Mouse (Mus musculus) CH12.LX (cell line): ENCODE measurements at regions not wholly inside any gene's neighbourhood (a gene's known extent, or its start where the extent isn't known, plus 50 kb on each side); places are given as distances from the start of the nearest gene placed in this dataset.

Source experiments
- DNase-seq: peaks from one replicate; pipeline ENCODE4 v3.0.0-alpha.2; 2013; ENCODE audit errors: extremely low read depth
- H3K27ac ChIP-seq: 2 replicates; pipeline ENCODE4 v1.5.1; 2012; ENCODE audit warnings: low read depth, mild to moderate bottlenecking, control low read depth, moderate library complexity; ENCODE audit not compliant: insufficient read depth
- H3K27me3 ChIP-seq: replicated peaks from 2 replicates; pipeline ENCODE3; 2012; ENCODE audit warnings: inconsistent platforms
- H3K36me3 ChIP-seq, 2 experiments: replicated peaks in 1 of 2; 2 replicates each; pipeline versions ENCODE3 to v1.6.1; 2012; ENCODE audit warnings: inconsistent platforms in 1 of 2, low read length in 1 of 2, mild to moderate bottlenecking in 1 of 2, mixed read lengths in 1 of 2, moderate library complexity in 1 of 2; ENCODE audit not compliant: control insufficient read depth in 1 of 2, insufficient read depth in 1 of 2
- H3K4me1 ChIP-seq, 2 experiments: 2 replicates each; pipeline ENCODE4 v1.6.1; 2012; ENCODE audit warnings: inconsistent platforms in 1 of 2, moderate library complexity in 1 of 2; ENCODE audit not compliant: insufficient read depth in 2 of 2, control insufficient read depth in 1 of 2
- H3K4me2 ChIP-seq: 2 replicates; pipeline ENCODE4 v1.6.1; 2012; ENCODE audit warnings: low read depth, mild to moderate bottlenecking, control low read depth; ENCODE audit not compliant: poor library complexity, insufficient read depth, severe bottlenecking
- H3K4me3 ChIP-seq, 3 experiments: fragments of 150-350 bp in 1 of 3; sonication (generic) in 1 of 3; replicated peaks in 1 of 3; 2 replicates each; pipeline versions ENCODE3 to v1.5.1; 2011 to 2012; ENCODE audit warnings: low read depth in 2 of 3, low read length in 2 of 3, mild to moderate bottlenecking in 2 of 3, moderate library complexity in 2 of 3, control low read depth in 1 of 3, improper control_type of control experiment in 1 of 3, inconsistent platforms in 1 of 3, mixed read lengths in 1 of 3; ENCODE audit not compliant: poor library complexity in 1 of 3
- H3K79me2 ChIP-seq: replicated peaks from 2 replicates; pipeline ENCODE4 v1.6.1; 2012; ENCODE audit warnings: mild to moderate bottlenecking, moderate library complexity; ENCODE audit not compliant: control insufficient read depth, poor library complexity, insufficient read depth, severe bottlenecking; ENCODE audit errors: extremely low read depth
- H3K9ac ChIP-seq: 2 replicates; pipeline ENCODE4 v1.6.1; 2012; ENCODE audit warnings: low read depth, mild to moderate bottlenecking, control low read depth, moderate library complexity; ENCODE audit not compliant: insufficient read depth
- H3K9me3 ChIP-seq: replicated peaks from 2 replicates; pipeline ENCODE3; 2012; ENCODE audit warnings: low read length, inconsistent platforms, mixed read lengths
- CHD1 ChIP-seq: IDR thresholded peaks from 2 replicates; pipeline ENCODE4 v1.6.1; 2012; ENCODE audit warnings: low read depth, low read length, improper control_type of control experiment, inconsistent platforms
- CTCF ChIP-seq, 2 experiments: IDR thresholded peaks in 1 of 2; conservative IDR thresholded peaks in 1 of 2; 2 replicates each; pipeline ENCODE4 v1.5.1; 2011 to 2012; ENCODE audit warnings: low read depth in 2 of 2, low read length in 2 of 2, improper control_type of control experiment in 1 of 2, inconsistent platforms in 1 of 2, mild to moderate bottlenecking in 1 of 2, moderate library complexity in 1 of 2
- ELF1 ChIP-seq: IDR thresholded peaks from 2 replicates; pipeline ENCODE4 v1.6.1; 2014; ENCODE audit warnings: low read depth, mild to moderate bottlenecking, inconsistent platforms, low read length, improper control_type of control experiment
- EP300 ChIP-seq: IDR thresholded peaks from 2 replicates; pipeline ENCODE4 v1.6.1; 2011; ENCODE audit warnings: low read length, improper control_type of control experiment
- ETS1 ChIP-seq: conservative IDR thresholded peaks from 2 replicates; pipeline ENCODE4 v1.6.1; 2012; ENCODE audit warnings: low read depth, mild to moderate bottlenecking, inconsistent platforms, low read length, improper control_type of control experiment, moderate library complexity
- GABPA ChIP-seq: IDR thresholded peaks from 2 replicates; pipeline ENCODE4 v1.6.1; 2012; ENCODE audit warnings: low read depth, low read length, improper control_type of control experiment, inconsistent platforms; ENCODE audit not compliant: insufficient replicate concordance
- HCFC1 ChIP-seq: IDR thresholded peaks from 2 replicates; pipeline ENCODE4 v1.6.1; 2012; ENCODE audit warnings: low read depth, mild to moderate bottlenecking, inconsistent platforms, low read length, improper control_type of control experiment
- IRF4 ChIP-seq: IDR thresholded peaks from 2 replicates; pipeline ENCODE4 v1.6.1; 2014; ENCODE audit warnings: low read depth, mild to moderate bottlenecking, inconsistent platforms, low read length, improper control_type of control experiment
- JUN ChIP-seq: IDR thresholded peaks from 2 replicates; pipeline ENCODE4 v1.6.1; 2011; ENCODE audit warnings: low read depth, mild to moderate bottlenecking, low read length, improper control_type of control experiment, moderate library complexity; ENCODE audit not compliant: insufficient read depth
- JUND ChIP-seq: conservative IDR thresholded peaks from 2 replicates; pipeline ENCODE4 v1.6.1; 2011; ENCODE audit warnings: low read depth, low read length, improper control_type of control experiment
- KAT2A ChIP-seq: IDR thresholded peaks from 2 replicates; pipeline ENCODE4 v1.6.1; 2012; ENCODE audit warnings: low read length, improper control_type of control experiment, inconsistent platforms; ENCODE audit not compliant: insufficient replicate concordance
- MAFK ChIP-seq: IDR thresholded peaks from 2 replicates; pipeline ENCODE4 v1.6.1; 2011; ENCODE audit warnings: low read length, improper control_type of control experiment; ENCODE audit not compliant: insufficient replicate concordance
- MAX ChIP-seq: IDR thresholded peaks from 2 replicates; pipeline ENCODE4 v1.6.1; 2011; ENCODE audit warnings: low read length, improper control_type of control experiment
- MAZ ChIP-seq: IDR thresholded peaks from 2 replicates; pipeline ENCODE4 v1.6.1; 2012; ENCODE audit warnings: low read depth, mild to moderate bottlenecking, inconsistent platforms, low read length, improper control_type of control experiment, moderate library complexity
- MEF2A ChIP-seq: IDR thresholded peaks from 2 replicates; pipeline ENCODE4 v1.6.1; 2014; ENCODE audit warnings: low read depth, mild to moderate bottlenecking, inconsistent platforms, low read length, improper control_type of control experiment, borderline replicate concordance
- MXI1 ChIP-seq: IDR thresholded peaks from 2 replicates; pipeline ENCODE4 v1.6.1; 2011; ENCODE audit warnings: mild to moderate bottlenecking, low read depth, low read length, improper control_type of control experiment
- MYC ChIP-seq: IDR thresholded peaks from 2 replicates; pipeline ENCODE4 v1.6.1; 2011; ENCODE audit warnings: low read depth, mild to moderate bottlenecking, improper control_type of control experiment, low read length
- NRF1 ChIP-seq: IDR thresholded peaks from 2 replicates; pipeline ENCODE4 v1.6.1; 2014; ENCODE audit warnings: low read depth, mild to moderate bottlenecking, inconsistent platforms, low read length, improper control_type of control experiment, moderate library complexity
- POLR2AphosphoS2 ChIP-seq: IDR thresholded peaks from 2 replicates; pipeline ENCODE4 v1.6.1; 2011; ENCODE audit warnings: low read depth, low read length, improper control_type of control experiment
- RAD21 ChIP-seq: IDR thresholded peaks from 2 replicates; pipeline ENCODE4 v1.6.1; 2011; ENCODE audit warnings: low read depth, mild to moderate bottlenecking, low read length, improper control_type of control experiment, moderate library complexity
- RCOR1 ChIP-seq: conservative IDR thresholded peaks from 2 replicates; pipeline ENCODE4 v1.6.1; 2012; ENCODE audit warnings: low read depth, mild to moderate bottlenecking, inconsistent platforms, low read length, improper control_type of control experiment
- SIN3A ChIP-seq: IDR thresholded peaks from 2 replicates; pipeline ENCODE4 v1.6.1; 2012; ENCODE audit warnings: low read length, improper control_type of control experiment, inconsistent platforms
- TBP ChIP-seq: conservative IDR thresholded peaks from 2 replicates; pipeline ENCODE4 v1.6.1; 2011; ENCODE audit warnings: low read depth, low read length, improper control_type of control experiment
- TCF12 ChIP-seq: IDR thresholded peaks from 2 replicates; pipeline ENCODE4 v1.6.1; 2014; ENCODE audit warnings: low read depth, mild to moderate bottlenecking, inconsistent platforms, low read length, improper control_type of control experiment
- USF1 ChIP-seq: IDR thresholded peaks from 2 replicates; pipeline ENCODE4 v1.6.1; 2014; ENCODE audit warnings: low read depth, mild to moderate bottlenecking, inconsistent platforms, low read length, improper control_type of control experiment
- USF2 ChIP-seq: conservative IDR thresholded peaks from 2 replicates; pipeline ENCODE4 v1.6.1; 2011; ENCODE audit warnings: low read depth, low read length, improper control_type of control experiment
- ZC3H11A ChIP-seq: IDR thresholded peaks from 2 replicates; pipeline ENCODE4 v1.6.1; 2012; ENCODE audit warnings: low read depth, mild to moderate bottlenecking, inconsistent platforms, low read length, improper control_type of control experiment
- ZMIZ1 ChIP-seq: IDR thresholded peaks from 2 replicates; pipeline ENCODE4 v1.6.1; 2012; ENCODE audit warnings: low read depth, mild to moderate bottlenecking, inconsistent platforms, low read length, improper control_type of control experiment
- ZNF384 ChIP-seq: IDR thresholded peaks from 2 replicates; pipeline ENCODE4 v1.6.1; 2012; ENCODE audit warnings: low read depth, low read length, improper control_type of control experiment, inconsistent platforms
- dilution Hi-C: fragments of 300-500 bp; cut with MboI; formaldehyde crosslinking; loops from 2 replicates; pipeline ENCODE4 v1.14.3; 2020; ENCODE audit warnings: low sequenced_read_pairs; ENCODE audit not compliant: extremely low pct_unique_long_range_greater_than_20kb, extremely low pct_ligation_motif_present
- in situ Hi-C: fragments of 300-500 bp; cut with MboI; formaldehyde crosslinking; loops from 3 replicates; pipeline ENCODE4 v1.14.3; 2019; ENCODE audit warnings: low sequenced_read_pairs, low pct_ligation_motif_present, low pct_unique_long_range_greater_than_20kb, mixed read lengths

GRCm38 (mm10) chr15:41947888-41948287, 1813.7 kb downstream of the 9330182O14Rik start:
- TF ChIP-seq TBP (no peak), IRF4 (no peak), SIN3A (no peak), MEF2A (no peak), ZNF384 (no peak), POLR2AphosphoS2 (no peak), JUN (no peak), RAD21 (no peak), EP300 (no peak), MXI1 (no peak), TCF12 (no peak), CTCF (conservative IDR thresholded peaks at IDR 0.05 in 1 of 2, IDR thresholded peaks at IDR 0.05 in 1 of 2; ENCODE audit: low read depth in 2 of 2, low read length in 2 of 2) (no peak), GABPA (no peak), MAX (no peak), JUND (no peak), USF2 (no peak), KAT2A (no peak), MAZ (no peak), CHD1 (no peak), ETS1 (no peak)
- in situ Hi-C loops: no loop called here
- dilution Hi-C loops: no loop called here
- Histone ChIP-seq H3K79me2 (no peaks in the 10 kb centered on the region), H3K36me3 (no peaks in the 10 kb centered on the region), H3K4me3 (no peak overlapping the region), H3K27me3 (no peaks in the 10 kb centered on the region), H3K4me1 (peaks cover 4 to 17% of the 10 kb centered on the region in 2 experiments; a peak in 3 of 4 replicates), H3K9me3 (no peaks in the 10 kb centered on the region), H3K4me2 (no peak overlapping the region), H3K27ac (no peak overlapping the region), H3K9ac (no peak overlapping the region)
- no peak for DNase-seq

- Histone ChIP-seq H3K27ac (no peak overlapping the region), H3K27me3 (no peaks in the 10 kb centered on the region), H3K4me3 (no peak overlapping the region), H3K9me3 (no peaks in the 10 kb centered on the region), H3K4me2 (peak overlapping the region; percentile 43; the same call in 1 of the 2 replicates), H3K79me2 (no peaks in the 10 kb centered on the region), H3K9ac (no peak overlapping the region), H3K4me1 (peaks cover 4 to 17% of the 10 kb centered on the region in 2 experiments; a peak in 3 of 4 replicates), H3K36me3 (no peaks in the 10 kb centered on the region)
- DNase-seq: peak; percentile 77
- dilution Hi-C loops (no loop called here), in situ Hi-C loops (no loop called here)
- TF ChIP-seq RCOR1 (0 out of 2 replicates have a peak, but pooled peaks have one; percentile 23), TBP (no peak), USF2 (peak; percentile 36), MAX (peak; percentile 93), ZMIZ1 (no peak), MYC (peak; percentile 72), MXI1 (peak; percentile 59; the same call in 1 of the 2 replicates), RAD21 (peak; percentile 51), IRF4 (0 out of 2 replicates have a peak, but pooled peaks have one; percentile 11), USF1 (no peak), ZC3H11A (no peak), CHD1 (0 out of 2 replicates have a peak, but pooled peaks have one; percentile 55), ZNF384 (peak; percentile 1; the same call in 1 of the 2 replicates), POLR2AphosphoS2 (no peak), JUN (no peak), HCFC1 (no peak; the same call in 1 of the 2 replicates), NRF1 (no peak), MAFK (no peak; the same call in 1 of the 2 replicates), ELF1 (no peak), MEF2A (no peak)
Observed at GRCm38 (mm10) chr15:41948347-41949093, 1814.4 kb downstream of the 9330182O14Rik start.
